Mouse (Mus musculus): Measurements from ENCODE around the gene Zfand6. TPM values are rescaled to one million over a fixed set of nuclear protein-coding genes. Genes with fewer than 3 reads are reported as not detected.

Zfand6 gene
- 33.3 and 41.5 TPM in 2 replicates for polyA plus RNA-seq (2012; rRNA removed)

GRCm38 (mm10) chr7:84689251-84690100 lies at the start of gene Zfand6:
TSS of gene Zfand6 (minus strand) at chr7:84689959.

DNA sequence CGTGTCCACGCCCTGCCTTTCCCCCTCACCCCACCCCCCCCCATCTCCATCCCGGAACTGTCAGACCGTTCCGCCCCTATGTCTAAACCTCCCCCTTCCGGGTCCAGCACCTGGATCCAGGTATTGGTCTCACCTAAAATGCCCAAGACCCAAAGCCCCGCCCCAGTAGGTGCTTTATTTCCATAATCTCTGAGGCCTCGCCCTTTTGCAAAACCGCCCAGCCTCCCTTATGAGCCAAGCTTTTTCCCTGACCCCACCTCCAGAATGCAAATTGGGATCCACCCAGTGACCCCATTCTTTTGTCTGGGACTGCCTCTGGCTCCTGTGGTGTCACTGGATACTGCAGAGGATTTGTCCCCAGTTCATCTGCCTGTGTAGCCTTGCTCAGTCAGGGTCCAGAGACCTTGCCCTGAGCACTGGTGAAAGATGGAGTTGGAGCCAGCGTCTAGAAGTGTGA lies 83.4 kb downstream of the Zfand6 start, which contains the start of gene Fah:
Gene Fah, minus strand, starts transcription at position 430 of the 457 bp plus-strand sequence.

Other genes starting within 250 kb of the Zfand6 start
- 2.1 and 2.7 TPM in 2 replicates for gene Gm2115, start 161.0 kb downstream of the Zfand6 start, polyA plus RNA-seq (2012; rRNA removed)
- gene Fah, start 83.2 kb downstream of the Zfand6 start, polyA plus RNA-seq (2012; rRNA removed): 16.3 and 21.8 TPM in 2 replicates
- not detected in 2 replicates for gene Olfr291, start 163.6 kb upstream of the Zfand6 start, polyA plus RNA-seq (2012; rRNA removed)

Measured in colon, adult 2 months (tissue).